Mouse (Mus musculus): ENCODE results near the gene Dclk2. TPM values are rescaled to one million over a fixed set of nuclear protein-coding genes. Genes with fewer than 3 reads are reported as not detected.

Gene Dclk2
- polyA plus RNA-seq, 1 experiment, result 20.7 TPM

DNA sequence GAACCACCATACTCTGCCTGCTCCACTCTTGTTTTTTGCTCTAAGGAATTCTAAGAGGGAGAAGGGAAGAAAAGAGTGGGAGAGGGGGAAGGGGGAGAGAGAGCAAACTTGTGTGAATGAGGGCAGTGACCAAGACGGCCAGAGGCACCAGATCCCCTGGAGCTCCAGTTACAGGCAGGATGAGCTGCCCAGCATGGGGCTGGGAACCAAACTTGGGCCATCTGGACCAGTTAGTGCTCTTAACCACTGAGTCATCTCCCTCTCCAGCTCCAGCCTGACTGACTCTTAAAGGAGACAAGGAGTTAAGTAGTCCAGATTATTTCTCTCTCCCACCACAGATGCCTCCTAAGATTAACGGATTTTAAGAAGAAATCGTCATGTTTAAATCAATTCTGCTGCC is 6.3 kb downstream of the Dclk2 start:
- no peaks in the 10 kb centered on the region for H3K9me3 ChIP-seq (replicated peaks; ENCODE audit: control insufficient read depth, insufficient read depth, low read length, poor library complexity, severe bottlenecking)
- H3K27ac ChIP-seq (ENCODE audit: insufficient read depth, low read length), result no peak overlapping the region
- H3K9ac ChIP-seq (ENCODE audit: low read depth, poor library complexity, severe bottlenecking), result no peak overlapping the region
- no peak overlapping the region for H3K4me3 ChIP-seq (ENCODE audit: low read depth, low read length)
- H3K27me3 ChIP-seq (ENCODE audit: control insufficient read depth, insufficient read depth, low read length, poor library complexity, severe bottlenecking), result no peaks in the 10 kb centered on the region
- H3K4me1 ChIP-seq (ENCODE audit: control insufficient read depth, insufficient read depth, low read length), result peaks cover 2% of the 10 kb centered on the region
- TF ChIP-seq EP300 (IDR thresholded peaks at IDR 0.05; ENCODE audit: insufficient read depth, low read depth, low read length), result 0 out of 2 replicates have a peak, but pooled peaks have one; percentile 46
- no peak for TF ChIP-seq POLR2A (IDR thresholded peaks at IDR 0.05; ENCODE audit: insufficient read depth, low read length)
- no peak for TF ChIP-seq CTCF (IDR thresholded peaks at IDR 0.05; ENCODE audit: low read depth, low read length)
- no peaks in the 10 kb centered on the region for H3K36me3 ChIP-seq (ENCODE audit: control insufficient read depth, insufficient read depth, low read length, poor library complexity, severe bottlenecking)

GRCm38 (mm10) chr3:86898366-86898765 is 22.3 kb downstream of the Dclk2 start:
- H3K36me3 ChIP-seq (ENCODE audit: control insufficient read depth, insufficient read depth, low read length, poor library complexity, severe bottlenecking), result no peaks in the 10 kb centered on the region
- H3K4me3 ChIP-seq (ENCODE audit: low read depth, low read length), result no peak overlapping the region
- no peaks in the 10 kb centered on the region for H3K27me3 ChIP-seq (ENCODE audit: control insufficient read depth, insufficient read depth, low read length, poor library complexity, severe bottlenecking)
- no peaks in the 10 kb centered on the region for H3K4me1 ChIP-seq (ENCODE audit: control insufficient read depth, insufficient read depth, low read length)
- no peak overlapping the region for H3K9ac ChIP-seq (ENCODE audit: low read depth, poor library complexity, severe bottlenecking)
- H3K9me3 ChIP-seq (replicated peaks; ENCODE audit: control insufficient read depth, insufficient read depth, low read length, poor library complexity, severe bottlenecking), result peaks cover 24% of the 10 kb centered on the region
- H3K27ac ChIP-seq (ENCODE audit: insufficient read depth, low read length), result no peak overlapping the region
- no peak for TF ChIP-seq EP300 (IDR thresholded peaks at IDR 0.05; ENCODE audit: insufficient read depth, low read depth, low read length)
- TF ChIP-seq CTCF (IDR thresholded peaks at IDR 0.05; ENCODE audit: low read depth, low read length), result no peak
- no peak for TF ChIP-seq POLR2A (IDR thresholded peaks at IDR 0.05; ENCODE audit: insufficient read depth, low read length)

DNA sequence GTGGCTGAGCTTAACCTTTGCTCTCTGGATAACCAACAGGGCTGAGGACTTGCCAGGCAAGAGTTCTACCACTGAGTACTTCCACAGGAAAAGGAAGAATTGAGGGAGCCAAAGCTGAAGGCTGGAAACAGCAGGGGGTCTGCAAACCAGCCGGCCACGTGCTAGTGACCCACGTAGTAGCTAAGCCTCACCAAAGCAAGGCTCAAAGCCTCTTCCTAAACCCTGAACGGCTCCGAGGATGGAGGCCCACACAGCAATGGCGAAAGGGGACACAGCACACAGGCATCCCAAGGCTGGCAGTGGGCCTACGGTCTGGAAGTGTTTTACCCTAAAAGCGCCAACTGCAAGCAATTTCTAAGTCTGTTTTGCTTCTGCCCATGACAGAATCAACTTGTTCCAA is 23.1 kb downstream of the Dclk2 start:
- Histone ChIP-seq H3K27me3 (ENCODE audit: control insufficient read depth, insufficient read depth, low read length, poor library complexity, severe bottlenecking) (no peaks in the 10 kb centered on the region), H3K4me3 (ENCODE audit: low read depth, low read length) (no peak overlapping the region), H3K9ac (ENCODE audit: low read depth, poor library complexity, severe bottlenecking) (no peak overlapping the region), H3K9me3 (replicated peaks; ENCODE audit: control insufficient read depth, insufficient read depth, low read length, poor library complexity, severe bottlenecking) (peaks cover 20% of the 10 kb centered on the region), H3K4me1 (ENCODE audit: control insufficient read depth, insufficient read depth, low read length) (no peaks in the 10 kb centered on the region), H3K27ac (ENCODE audit: insufficient read depth, low read length) (no peak overlapping the region), H3K36me3 (ENCODE audit: control insufficient read depth, insufficient read depth, low read length, poor library complexity, severe bottlenecking) (no peaks in the 10 kb centered on the region)
- TF ChIP-seq POLR2A (IDR thresholded peaks at IDR 0.05; ENCODE audit: insufficient read depth, low read length) (no peak), CTCF (IDR thresholded peaks at IDR 0.05; ENCODE audit: low read depth, low read length) (no peak), EP300 (IDR thresholded peaks at IDR 0.05; ENCODE audit: insufficient read depth, low read depth, low read length) (no peak)

- peaks cover 15% of the 10 kb centered on the region for H3K9me3 ChIP-seq (replicated peaks; ENCODE audit: control insufficient read depth, insufficient read depth, low read length, poor library complexity, severe bottlenecking)
- no peak overlapping the region for H3K27ac ChIP-seq (ENCODE audit: insufficient read depth, low read length)
- H3K9ac ChIP-seq (ENCODE audit: low read depth, poor library complexity, severe bottlenecking), result no peak overlapping the region
- no peaks in the 10 kb centered on the region for H3K36me3 ChIP-seq (ENCODE audit: control insufficient read depth, insufficient read depth, low read length, poor library complexity, severe bottlenecking)
- H3K4me3 ChIP-seq (ENCODE audit: low read depth, low read length), result no peak overlapping the region
- TF ChIP-seq POLR2A (IDR thresholded peaks at IDR 0.05; ENCODE audit: insufficient read depth, low read length) (no peak), CTCF (IDR thresholded peaks at IDR 0.05; ENCODE audit: low read depth, low read length) (no peak), EP300 (IDR thresholded peaks at IDR 0.05; ENCODE audit: insufficient read depth, low read depth, low read length) (no peak)
- H3K4me1 ChIP-seq (ENCODE audit: control insufficient read depth, insufficient read depth, low read length), result no peaks in the 10 kb centered on the region
- no peaks in the 10 kb centered on the region for H3K27me3 ChIP-seq (ENCODE audit: control insufficient read depth, insufficient read depth, low read length, poor library complexity, severe bottlenecking)
Measured at GRCm38 (mm10) chr3:86897066-86897465, 23.6 kb downstream of the Dclk2 start.

DNA sequence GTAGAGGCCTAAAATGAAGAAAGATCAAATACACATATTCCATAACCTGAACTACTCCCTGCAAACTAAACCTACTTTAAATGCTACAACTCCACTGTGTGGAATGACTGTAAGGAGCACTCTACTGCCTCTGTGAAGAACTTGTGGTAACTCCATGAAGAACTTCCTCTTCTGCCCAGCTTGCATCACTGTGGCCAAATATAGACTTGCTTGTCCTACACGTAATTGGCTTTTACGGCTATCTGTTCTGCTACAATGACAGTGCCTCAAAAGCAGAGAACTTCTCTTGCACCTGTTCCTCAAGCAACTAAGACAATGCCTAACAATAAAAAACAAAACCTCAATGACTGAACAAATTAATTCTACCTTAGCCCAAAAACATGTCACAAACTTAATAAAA is 26.2 kb downstream of the Dclk2 start:
- TF ChIP-seq EP300 (IDR thresholded peaks at IDR 0.05; ENCODE audit: insufficient read depth, low read depth, low read length) (no peak), POLR2A (IDR thresholded peaks at IDR 0.05; ENCODE audit: insufficient read depth, low read length) (no peak), CTCF (IDR thresholded peaks at IDR 0.05; ENCODE audit: low read depth, low read length) (no peak)
- no peak overlapping the region for H3K27ac ChIP-seq (ENCODE audit: insufficient read depth, low read length)
- no peaks in the 10 kb centered on the region for H3K36me3 ChIP-seq (ENCODE audit: control insufficient read depth, insufficient read depth, low read length, poor library complexity, severe bottlenecking)
- no peaks in the 10 kb centered on the region for H3K27me3 ChIP-seq (ENCODE audit: control insufficient read depth, insufficient read depth, low read length, poor library complexity, severe bottlenecking)
- no peak overlapping the region for H3K9ac ChIP-seq (ENCODE audit: low read depth, poor library complexity, severe bottlenecking)
- no peaks in the 10 kb centered on the region for H3K4me1 ChIP-seq (ENCODE audit: control insufficient read depth, insufficient read depth, low read length)
- H3K9me3 ChIP-seq (replicated peaks; ENCODE audit: control insufficient read depth, insufficient read depth, low read length, poor library complexity, severe bottlenecking), result peaks cover 5% of the 10 kb centered on the region; the same call in 1 of the 2 replicates
- no peak overlapping the region for H3K4me3 ChIP-seq (ENCODE audit: low read depth, low read length)

GRCm38 (mm10) chr3:86887512-86887911 is 33.1 kb downstream of the Dclk2 start:
- H3K9ac ChIP-seq (ENCODE audit: low read depth, poor library complexity, severe bottlenecking), result no peak overlapping the region
- no peak overlapping the region for H3K27ac ChIP-seq (ENCODE audit: insufficient read depth, low read length)
- H3K4me3 ChIP-seq (ENCODE audit: low read depth, low read length), result no peak overlapping the region
- H3K36me3 ChIP-seq (ENCODE audit: control insufficient read depth, insufficient read depth, low read length, poor library complexity, severe bottlenecking), result no peaks in the 10 kb centered on the region
- H3K9me3 ChIP-seq (replicated peaks; ENCODE audit: control insufficient read depth, insufficient read depth, low read length, poor library complexity, severe bottlenecking), result no peaks in the 10 kb centered on the region
- H3K27me3 ChIP-seq (ENCODE audit: control insufficient read depth, insufficient read depth, low read length, poor library complexity, severe bottlenecking), result no peaks in the 10 kb centered on the region
- TF ChIP-seq POLR2A (IDR thresholded peaks at IDR 0.05; ENCODE audit: insufficient read depth, low read length), result no peak
- no peak for TF ChIP-seq EP300 (IDR thresholded peaks at IDR 0.05; ENCODE audit: insufficient read depth, low read depth, low read length)
- no peak for TF ChIP-seq CTCF (IDR thresholded peaks at IDR 0.05; ENCODE audit: low read depth, low read length)
- H3K4me1 ChIP-seq (ENCODE audit: control insufficient read depth, insufficient read depth, low read length), result no peaks in the 10 kb centered on the region
